Mouse (Mus musculus) olfactory bulb, adult 2 months (tissue): ENCODE results near the gene Mthfr.

Experiments used
- CTCF ChIP-seq: fragments of 200-500 bp; IDR thresholded peaks from 2 replicates; pipeline ENCODE4 v1.5.1; 2012; ENCODE audit warnings: low read depth, mild to moderate bottlenecking, low read length, moderate library complexity; ENCODE audit not compliant: insufficient read depth
- POLR2A ChIP-seq: fragments of 200-500 bp; IDR thresholded peaks from 2 replicates; pipeline ENCODE4 v1.6.1; 2012; ENCODE audit warnings: mild to moderate bottlenecking, low read depth, low read length, moderate library complexity; ENCODE audit not compliant: insufficient read depth

- TF ChIP-seq POLR2A, result no peak
- TF ChIP-seq CTCF, result no peak
Observed at GRCm38 (mm10) chr4:148067346-148067745, 28.5 kb downstream of the Mthfr start.
